Mouse (Mus musculus): ENCODE data around the gene Fmnl1. TPM values are rescaled to one million over a fixed set of nuclear protein-coding genes. Genes with fewer than 3 reads are reported as not detected.

Gene Fmnl1
- polyA plus RNA-seq, 1 experiment from 2014 or later, result 1.1 TPM

GRCm38 (mm10) chr11:103246731-103247290 is 75.9 kb downstream of the Fmnl1 start:
- no peak overlapping the region for H3K4me3 ChIP-seq (ENCODE audit: low read depth, low read length)
- H3K36me3 ChIP-seq (ENCODE audit: control insufficient read depth, insufficient read depth, low read length), result no peaks in the 10 kb centered on the region
- no peaks in the 10 kb centered on the region for H3K27me3 ChIP-seq (ENCODE audit: control insufficient read depth, insufficient read depth, low read length)
- H3K4me2 ChIP-seq, result no peak overlapping the region
- H3K27ac ChIP-seq (ENCODE audit: low read depth, low read length), result no peak overlapping the region
- no peak overlapping the region for H3K9ac ChIP-seq (ENCODE audit: low read depth, low read length)
- 62% methylated on average over 4 of the region's 4 CpGs for WGBS (ENCODE audit: insufficient replicate concordance)
- no peaks in the 10 kb centered on the region for H3K9me3 ChIP-seq (replicated peaks; ENCODE audit: control insufficient read depth, low read length)
- no peak for ATAC-seq (replicated peaks; ENCODE audit: insufficient number of reproducible peaks, low FRiP score, low TSS enrichment)
- peaks cover 21% of the 10 kb centered on the region for H3K4me1 ChIP-seq (ENCODE audit: control insufficient read depth, insufficient read depth, low read length)

GRCm38 (mm10) chr11:103247504-103248177 is 76.7 kb downstream of the Fmnl1 start:
- WGBS (ENCODE audit: insufficient replicate concordance), result 61% methylated on average over 11 of the region's 11 CpGs
- Histone ChIP-seq H3K9ac (ENCODE audit: low read depth, low read length) (no peak overlapping the region), H3K4me1 (ENCODE audit: control insufficient read depth, insufficient read depth, low read length) (peaks cover 21% of the 10 kb centered on the region), H3K27me3 (ENCODE audit: control insufficient read depth, insufficient read depth, low read length) (no peaks in the 10 kb centered on the region), H3K27ac (ENCODE audit: low read depth, low read length) (peak overlapping the region; percentile 23), H3K4me3 (ENCODE audit: low read depth, low read length) (no peak overlapping the region), H3K9me3 (replicated peaks; ENCODE audit: control insufficient read depth, low read length) (no peaks in the 10 kb centered on the region), H3K4me2 (no peak overlapping the region), H3K36me3 (ENCODE audit: control insufficient read depth, insufficient read depth, low read length) (no peaks in the 10 kb centered on the region)
- ATAC-seq (replicated peaks; ENCODE audit: insufficient number of reproducible peaks, low FRiP score, low TSS enrichment), result 0 out of 2 replicates have a peak, but pooled peaks have one; percentile 14

Other genes starting within 250 kb of the Fmnl1 start
- 5.6 and 5.9 TPM in 2 replicates for gene Kif18b, start 246.0 kb upstream of the Fmnl1 start, polyA plus RNA-seq (2014; fragmentation: Nextera tagmentation; extraction: Ambion mirVana)
- 0.76 and 1.0 TPM in 2 replicates for gene C1ql1, start 224.4 kb upstream of the Fmnl1 start, polyA plus RNA-seq (2014; fragmentation: Nextera tagmentation; extraction: Ambion mirVana)
- 49.4 and 53.4 TPM in 2 replicates for gene Nmt1, start 142.9 kb upstream of the Fmnl1 start, polyA plus RNA-seq (2014; fragmentation: Nextera tagmentation; extraction: Ambion mirVana)
- 135 and 141 TPM in 2 replicates for gene Dcakd, start 142.8 kb upstream of the Fmnl1 start, polyA plus RNA-seq (2014; fragmentation: Nextera tagmentation; extraction: Ambion mirVana)
- gene Plcd3, start 69.4 kb upstream of the Fmnl1 start, polyA plus RNA-seq (2014; fragmentation: Nextera tagmentation; extraction: Ambion mirVana), result 3.0 and 3.5 TPM in 2 replicates
- gene Acbd4, start 69.4 kb upstream of the Fmnl1 start, polyA plus RNA-seq (2014; fragmentation: Nextera tagmentation; extraction: Ambion mirVana), result 11.2 and 11.8 TPM in 2 replicates
- 4.2 and 4.4 TPM in 2 replicates for gene Hexim1, start 54.9 kb upstream of the Fmnl1 start, polyA plus RNA-seq (2014; fragmentation: Nextera tagmentation; extraction: Ambion mirVana)
- gene Hexim2, start 38.7 kb upstream of the Fmnl1 start, polyA plus RNA-seq (2014; fragmentation: Nextera tagmentation; extraction: Ambion mirVana), result 3.5 and 5.6 TPM in 2 replicates
- not detected in 2 replicates for gene 1700023F06Rik, start 37.5 kb downstream of the Fmnl1 start, polyA plus RNA-seq (2014; fragmentation: Nextera tagmentation; extraction: Ambion mirVana)
- not detected in 2 replicates for gene Spata32, start 47.3 kb downstream of the Fmnl1 start, polyA plus RNA-seq (2014; fragmentation: Nextera tagmentation; extraction: Ambion mirVana)
- gene Map3k14, start 96.4 kb downstream of the Fmnl1 start, polyA plus RNA-seq (2014; fragmentation: Nextera tagmentation; extraction: Ambion mirVana), result 1.4 and 1.7 TPM in 2 replicates
- gene Arhgap27, start 192.6 kb downstream of the Fmnl1 start, polyA plus RNA-seq (2014; fragmentation: Nextera tagmentation; extraction: Ambion mirVana), result 3.4 and 4.4 TPM in 2 replicates
- 4.4 and 5.2 TPM in 2 replicates for gene Plekhm1, start 241.6 kb downstream of the Fmnl1 start, polyA plus RNA-seq (2014; fragmentation: Nextera tagmentation; extraction: Ambion mirVana)

All from heart, embryonic 11.5 days (tissue).